Mouse (Mus musculus): Measurements from ENCODE around the gene A3galt2.

DNA sequence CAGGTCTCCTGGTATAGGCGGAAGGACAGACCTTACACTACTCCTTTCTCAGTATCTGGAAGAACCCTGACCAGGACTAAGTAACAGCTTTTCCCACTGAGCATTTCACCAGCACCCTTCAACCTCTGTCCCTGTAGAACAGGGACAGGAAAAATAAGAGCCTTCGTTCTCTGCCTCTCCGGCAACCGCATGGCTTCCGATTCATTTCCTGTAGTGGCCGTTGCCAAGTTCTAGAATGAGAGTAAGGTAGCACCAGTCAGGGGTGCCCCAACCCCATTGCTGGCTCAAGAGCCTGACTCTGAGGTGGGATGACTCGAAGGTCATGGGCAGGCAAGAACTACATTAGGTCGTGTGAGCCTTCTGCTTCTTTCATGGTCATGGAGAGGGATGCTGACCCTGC lies 10.0 kb upstream of the A3galt2 start:
- no peak for TF ChIP-seq CTCF (conservative IDR thresholded peaks at IDR 0.05; ENCODE audit: low read length)
- TF ChIP-seq POU5F1 (IDR thresholded peaks at IDR 0.05; ENCODE audit: borderline replicate concordance, low read length), result no peak
